Comparison of ENCODE assay signal across 8 mouse cellular contexts in the genomic region with DNA sequence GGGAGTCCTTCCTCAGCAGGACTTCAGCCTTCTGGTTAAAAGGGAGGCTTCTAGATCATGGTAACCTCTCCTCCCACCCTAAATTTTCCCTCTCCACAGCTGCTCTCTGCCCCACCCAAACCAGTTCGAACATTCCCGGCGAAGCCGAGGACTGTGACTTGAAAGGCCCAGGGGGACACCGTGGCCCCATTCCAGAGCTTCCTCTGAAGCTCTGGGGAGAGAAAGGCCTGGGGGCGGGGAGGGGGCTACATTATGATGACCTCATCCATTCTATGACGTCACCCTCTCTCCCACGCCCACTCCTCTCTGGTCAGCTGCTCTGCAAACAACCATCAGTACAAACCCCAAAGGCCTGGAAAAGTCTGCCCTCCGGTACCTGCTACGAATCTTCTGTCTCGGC. TPM values are rescaled to one million over a fixed set of nuclear protein-coding genes. Genes with fewer than 3 reads are reported as not detected.
DNase-seq lines count a peak whose midpoint lies in the region; ATAC-seq and TF ChIP-seq lines count a peak whose summit lies in the region.

Ccin (plus strand) TSS at position 303 of the 400 bp plus-strand sequence.

- no peaks in the 10 kb centered on the region for H3K9me3 ChIP-seq in kidney, embryonic 16.5 days (ENCODE audit: low read length)
- no peaks in the 10 kb centered on the region for H3K9me3 ChIP-seq in embryonic facial prominence, embryonic 15.5 days (replicated peaks)
- no peaks in the 10 kb centered on the region for H3K9me3 ChIP-seq in intestine, postnatal 0 days (ENCODE audit: control insufficient read depth)
- H3K9me3 ChIP-seq in neural tube, embryonic 14.5 days (ENCODE audit: control insufficient read depth, low read length): no peaks in the 10 kb centered on the region

- H3K9ac ChIP-seq in kidney, embryonic 16.5 days (replicated peaks; ENCODE audit: low read length): peak within 1 kb of the TSS; percentile 64
- H3K9ac ChIP-seq in embryonic facial prominence, embryonic 15.5 days: no peak within 1 kb of the TSS
- H3K9ac ChIP-seq in intestine, postnatal 0 days (ENCODE audit: low read depth, low read length): no peak within 1 kb of the TSS
- H3K9ac ChIP-seq in neural tube, embryonic 14.5 days (replicated peaks; ENCODE audit: low read depth, low read length): peak within 1 kb of the TSS; percentile 55

- 77% methylated on average over 11 of the region's 11 CpGs for WGBS in kidney, embryonic 16.5 days
- 62% methylated on average over 11 of the region's 11 CpGs for WGBS in embryonic facial prominence, embryonic 15.5 days
- 78% methylated on average over 11 of the region's 11 CpGs for WGBS in intestine, postnatal 0 days
- WGBS in neural tube, embryonic 14.5 days: 83% methylated on average over 11 of the region's 11 CpGs

- no peaks in the 10 kb centered on the region for H3K36me3 ChIP-seq in kidney, embryonic 16.5 days (ENCODE audit: insufficient read depth, low read length)
- no peaks in the 10 kb centered on the region for H3K36me3 ChIP-seq in embryonic facial prominence, embryonic 15.5 days
- no peaks in the 10 kb centered on the region for H3K36me3 ChIP-seq in intestine, postnatal 0 days (ENCODE audit: control insufficient read depth, insufficient read depth)
- no peaks in the 10 kb centered on the region for H3K36me3 ChIP-seq in neural tube, embryonic 14.5 days (ENCODE audit: control insufficient read depth, insufficient read depth, low read length)

- peak within 1 kb of the TSS; percentile 40 for H3K4me3 ChIP-seq in kidney, embryonic 16.5 days (ENCODE audit: low read length)
- H3K4me3 ChIP-seq in embryonic facial prominence, embryonic 15.5 days (replicated peaks): peak within 1 kb of the TSS; percentile 37
- H3K4me3 ChIP-seq in intestine, postnatal 0 days (ENCODE audit: low read depth, low read length): peak within 1 kb of the TSS; percentile 29
- peak within 1 kb of the TSS; percentile 26 for H3K4me3 ChIP-seq in neural tube, embryonic 14.5 days (ENCODE audit: low read depth, low read length)

- H3K4me2 ChIP-seq in kidney, embryonic 16.5 days (replicated peaks; ENCODE audit: low read depth, low read length): peak within 1 kb of the TSS; percentile 63
- peak within 1 kb of the TSS; percentile 65 for H3K4me2 ChIP-seq in embryonic facial prominence, embryonic 15.5 days (replicated peaks)
- peak within 1 kb of the TSS; percentile 63 for H3K4me2 ChIP-seq in intestine, postnatal 0 days (replicated peaks; ENCODE audit: low read depth)
- peak within 1 kb of the TSS; percentile 56 for H3K4me2 ChIP-seq in neural tube, embryonic 14.5 days (ENCODE audit: low read depth, low read length)

- no peak for DNase-seq in kidney, adult 18-20 months
- no peak for DNase-seq in cerebellum, adult 11-12 months
- DNase-seq in natural killer cell, adult 2 months (ENCODE audit: low spot score in 2 of 2): no peak
- no peak for DNase-seq in spleen, postnatal 10 days (ENCODE audit: low spot score in 2 of 2)

- H3K27ac ChIP-seq in kidney, embryonic 16.5 days (ENCODE audit: low read length): no peak within 1 kb of the TSS
- H3K27ac ChIP-seq in embryonic facial prominence, embryonic 15.5 days (replicated peaks): 0 out of 2 replicates have a peak within 1 kb of the TSS, but pooled peaks have one; percentile 22
- no peak within 1 kb of the TSS for H3K27ac ChIP-seq in intestine, postnatal 0 days (ENCODE audit: low read depth, low read length)
- no peak within 1 kb of the TSS for H3K27ac ChIP-seq in neural tube, embryonic 14.5 days (ENCODE audit: low read depth, low read length)

- TF ChIP-seq CTCF in intestine, postnatal 0 days (IDR thresholded peaks at IDR 0.05; ENCODE audit: low read depth): no peak

- peaks cover 17% of the 10 kb centered on the region for H3K4me1 ChIP-seq in kidney, embryonic 16.5 days (ENCODE audit: insufficient read depth, low read length)
- peaks cover 33% of the 10 kb centered on the region for H3K4me1 ChIP-seq in embryonic facial prominence, embryonic 15.5 days
- H3K4me1 ChIP-seq in intestine, postnatal 0 days (replicated peaks; ENCODE audit: control insufficient read depth, insufficient read depth, low read length): no peaks in the 10 kb centered on the region; the same call in 1 of the 2 replicates
- peaks cover 11% of the 10 kb centered on the region for H3K4me1 ChIP-seq in neural tube, embryonic 14.5 days (ENCODE audit: control insufficient read depth, insufficient read depth, low read length)

- H3K27me3 ChIP-seq in kidney, embryonic 16.5 days (ENCODE audit: insufficient read depth, low read length): no peaks in the 10 kb centered on the region
- H3K27me3 ChIP-seq in embryonic facial prominence, embryonic 15.5 days: no peaks in the 10 kb centered on the region
- no peaks in the 10 kb centered on the region for H3K27me3 ChIP-seq in intestine, postnatal 0 days (replicated peaks; ENCODE audit: control insufficient read depth, insufficient read depth, low read length)
- no peaks in the 10 kb centered on the region for H3K27me3 ChIP-seq in neural tube, embryonic 14.5 days (ENCODE audit: control insufficient read depth, insufficient read depth, low read length)

- no peak for ATAC-seq in kidney, embryonic 16.5 days (ENCODE audit: low FRiP score, low TSS enrichment)
- no peak for ATAC-seq in embryonic facial prominence, embryonic 15.5 days (ENCODE audit: insufficient number of reproducible peaks, low FRiP score, low TSS enrichment, low read depth)
- ATAC-seq in intestine, postnatal 0 days: no peak
- no peak for ATAC-seq in neural tube, embryonic 14.5 days (ENCODE audit: low read depth)

RNA-seq across cellular contexts. Expression of gene Ccin, which starts in this region (rescaled TPM):
- polyA plus RNA-seq in kidney, embryonic 16.5 days (2015; fragmentation: Nextera tagmentation; extraction: Ambion mirVana): not detected in 2 replicates
- not detected in 2 replicates for polyA plus RNA-seq in embryonic facial prominence, embryonic 15.5 days (2015; fragmentation: Nextera tagmentation; extraction: Ambion mirVana)
- polyA plus RNA-seq in intestine, postnatal 0 days (2015; fragmentation: Nextera tagmentation; extraction: Ambion mirVana): not detected in 2 replicates
- not detected in 2 replicates for polyA plus RNA-seq in neural tube, embryonic 14.5 days (2014; fragmentation: Nextera tagmentation; extraction: Ambion mirVana)

Comparison
In these comparisons a context has a peak if more than half of its experiments do, and no peak if none do; other contexts are left out.
1. H3K9ac ChIP-seq: peak in kidney, embryonic 16.5 days (single experiment) and neural tube, embryonic 14.5 days (single experiment); none in embryonic facial prominence, embryonic 15.5 days (single experiment) and intestine, postnatal 0 days (single experiment).
2. Peak in every context shown above with its lines, with median percentiles within 50 percentile points of each other: H3K4me2 ChIP-seq and H3K4me3 ChIP-seq.